Mouse (Mus musculus) midbrain, embryonic 11.5 days (tissue): ENCODE data around the gene Plekho1. TPM values are rescaled to one million over a fixed set of nuclear protein-coding genes. Genes with fewer than 3 reads are reported as not detected.
A peak's percentile ranks its signal among the peaks of the same experiment; 100 is the strongest.

Experiments
- ATAC-seq: fragments of 200-750 bp; cut with Nextera tagmentation; 2 replicates; pipeline ENCODE4 v1.8.0; 2017; ENCODE audit warnings: moderate TSS enrichment, moderate library complexity; ENCODE audit not compliant: low FRiP score
- DNase-seq: peaks from one replicate; pipeline ENCODE4 v3.0.0; 2015; ENCODE audit warnings: low spot score; ENCODE audit errors: missing footprints
- H3K27ac ChIP-seq: fragments of 300-500 bp; sonication (generic); 2 replicates; pipeline ENCODE4 v1.5.1; 2014; ENCODE audit warnings: low read depth, low read length
- H3K27me3 ChIP-seq: fragments of 300-500 bp; sonication (generic); 2 replicates; pipeline ENCODE4 v1.6.1; 2014; ENCODE audit warnings: mild to moderate bottlenecking, low read length, moderate library complexity, mixed read lengths; ENCODE audit not compliant: control insufficient read depth, insufficient read depth
- H3K36me3 ChIP-seq: fragments of 300-500 bp; sonication (generic); 2 replicates; pipeline ENCODE4 v1.6.1; 2014; ENCODE audit warnings: mild to moderate bottlenecking, low read length, moderate library complexity, mixed read lengths; ENCODE audit not compliant: control insufficient read depth, insufficient read depth
- H3K4me1 ChIP-seq: fragments of 300-500 bp; sonication (generic); 2 replicates; pipeline ENCODE4 v1.6.1; 2014; ENCODE audit warnings: low read length; ENCODE audit not compliant: control insufficient read depth, insufficient read depth
- H3K4me2 ChIP-seq: fragments of 300-500 bp; sonication (generic); 2 replicates; pipeline ENCODE4 v1.6.1; 2014; ENCODE audit warnings: mild to moderate bottlenecking, moderate library complexity
- H3K4me3 ChIP-seq: fragments of 300-500 bp; sonication (generic); 2 replicates; pipeline ENCODE4 v1.5.1; 2014; ENCODE audit warnings: low read depth, low read length
- H3K9ac ChIP-seq: fragments of 300-500 bp; sonication (generic); 2 replicates; pipeline ENCODE4 v1.6.1; 2014; ENCODE audit warnings: low read length
- H3K9me3 ChIP-seq: fragments of 300-500 bp; sonication (generic); 2 replicates; pipeline ENCODE4 v1.6.1; 2016; ENCODE audit warnings: low read length; ENCODE audit not compliant: control insufficient read depth
- WGBS: fragments of 180-500 bp; shearing (Covaris S2); extraction: QIAGEN DNeasy Blood & Tissue Kit; methylation state at CpG from one replicate; pipeline ENCODE4 v1.1.7; 2014; 5-methylcytosine and 5-hydroxymethylcytosine counted together
- polyA plus RNA-seq: library from polyadenylated mRNA; unstranded; fragments of >200 nt; fragmentation: Nextera tagmentation; extraction: Ambion mirVana; gene quantifications from 2 replicates; pipeline ENCODE4 v1.2.1, GENCODE M21; 2014

Gene Plekho1
- polyA plus RNA-seq, 1 experiment from 2014 or later: 70.7 TPM

DNA sequence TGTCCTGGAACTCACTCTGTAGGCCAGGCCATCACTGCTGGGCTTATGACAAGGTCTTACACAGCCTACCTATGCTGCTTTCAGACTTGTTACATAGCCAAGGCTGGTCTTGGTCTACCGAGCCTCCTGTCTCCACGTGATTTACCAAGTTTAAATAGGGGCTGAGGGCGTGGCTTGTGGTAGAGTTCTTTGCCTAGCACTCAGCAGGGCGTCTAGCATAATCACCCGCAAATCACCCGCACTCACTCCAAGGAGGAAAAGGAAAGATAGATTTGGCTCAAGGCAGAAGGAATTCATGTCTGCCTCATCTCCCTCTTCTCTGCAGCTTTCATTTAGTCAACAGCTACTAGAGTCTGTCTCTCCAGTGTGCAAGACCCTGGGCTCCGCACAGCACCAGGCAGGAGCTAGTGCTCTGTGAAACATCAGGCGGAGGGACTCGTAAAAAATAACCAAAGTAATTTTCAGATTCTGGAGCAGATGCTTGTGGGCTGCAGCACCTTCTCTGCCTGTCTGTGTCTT lies 1.5 kb upstream of the Plekho1 start:
- peaks cover 1% of the 10 kb centered on the region for H3K36me3 ChIP-seq
- ATAC-seq (no peak), DNase-seq (no peak)
- no peak overlapping the region for H3K27ac ChIP-seq
- H3K9me3 ChIP-seq: no peaks in the 10 kb centered on the region
- H3K9ac ChIP-seq: peak overlapping the region; percentile 99
- no peaks in the 10 kb centered on the region for H3K27me3 ChIP-seq
- peaks cover 29% of the 10 kb centered on the region for H3K4me1 ChIP-seq
- WGBS: 25% methylated on average over 9 of the region's 9 CpGs
- H3K4me3 ChIP-seq: no peak overlapping the region; the same call in 1 of the 2 replicates
- H3K4me2 ChIP-seq: peak overlapping the region; percentile 80; the same call in 1 of the 2 replicates

DNA sequence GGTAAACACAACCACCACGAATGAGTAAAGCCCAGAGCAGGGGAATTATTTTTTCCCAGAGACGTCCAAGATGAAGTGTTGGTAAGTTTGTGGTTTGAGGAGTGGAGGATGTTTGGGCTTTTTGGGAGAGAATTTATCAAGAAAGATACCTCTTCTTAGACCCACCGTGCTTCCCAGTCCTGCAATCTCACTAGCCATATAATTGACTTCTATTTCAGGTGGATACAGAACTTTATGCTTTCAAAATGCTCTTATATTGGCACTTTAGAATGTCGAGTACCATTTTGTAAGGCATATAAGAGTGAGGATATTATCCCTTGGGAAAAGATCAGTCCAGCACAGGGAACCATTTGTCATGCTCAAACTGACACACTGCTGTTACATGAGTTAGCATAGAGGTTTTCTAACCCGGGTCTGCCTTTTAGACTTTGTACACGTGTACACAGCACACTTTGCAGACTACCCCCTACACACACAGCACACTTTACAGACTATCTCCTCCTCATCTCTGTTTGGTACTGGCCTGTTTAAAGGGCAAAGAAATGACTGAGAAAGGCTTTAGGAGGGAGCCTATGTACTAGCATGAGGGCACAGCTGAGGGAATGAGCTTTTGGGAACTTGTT lies 761 bp upstream of the Plekho1 start:
- peak overlapping the region; percentile 99 for H3K9ac ChIP-seq
- peak; percentile 89 for DNase-seq
- peak overlapping the region; percentile 96 for H3K27ac ChIP-seq
- H3K4me1 ChIP-seq: peaks cover 29% of the 10 kb centered on the region
- WGBS: 14% methylated on average over 6 of the region's 6 CpGs
- peak overlapping the region; percentile 80 for H3K4me2 ChIP-seq
- peak overlapping the region; percentile 88 for H3K4me3 ChIP-seq
- H3K36me3 ChIP-seq: peaks cover 8% of the 10 kb centered on the region
- no peaks in the 10 kb centered on the region for H3K27me3 ChIP-seq
- no peaks in the 10 kb centered on the region for H3K9me3 ChIP-seq
- ATAC-seq: no peak

DNA sequence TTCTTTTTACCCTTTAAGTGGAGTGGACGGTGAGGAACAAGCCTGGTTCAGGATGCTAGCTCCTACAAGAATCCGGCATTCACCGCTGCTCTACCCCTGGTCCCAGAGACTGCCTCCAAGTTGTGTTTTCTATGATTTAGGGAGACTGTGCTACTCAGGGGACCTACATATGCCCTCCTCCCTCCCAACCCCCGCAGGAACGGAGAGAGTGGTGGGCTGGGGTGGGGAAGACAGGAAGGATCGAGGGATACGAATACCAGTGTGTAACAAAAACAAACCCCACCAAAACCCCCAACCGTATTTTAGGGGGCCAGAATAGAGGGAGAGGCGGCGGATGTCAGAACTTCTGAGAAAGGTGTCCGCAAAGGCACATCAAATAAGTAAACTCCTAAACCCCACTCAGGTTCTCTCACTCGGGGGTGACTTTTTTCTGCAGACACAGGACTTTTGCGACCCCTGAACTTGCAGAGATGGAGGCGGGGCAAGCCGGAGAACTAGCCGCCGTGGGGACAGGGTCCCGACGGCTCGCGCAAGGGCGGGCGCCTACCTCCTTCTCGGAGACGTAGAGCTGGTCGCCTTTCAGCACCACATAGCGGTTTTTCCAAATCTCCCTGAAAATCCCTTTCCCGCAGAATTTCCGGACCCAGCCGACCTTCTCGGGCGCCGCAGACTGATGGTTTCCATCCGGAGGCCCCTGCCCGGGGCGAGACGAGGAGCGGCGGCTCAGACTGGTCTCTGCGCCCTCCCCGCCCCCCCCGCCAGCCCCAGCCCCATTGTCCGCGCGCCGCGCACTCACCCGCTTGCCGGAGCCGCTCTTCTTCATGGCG lies 613 bp downstream of the Plekho1 start:
- peak overlapping the region; percentile 96 for H3K27ac ChIP-seq
- no peaks in the 10 kb centered on the region for H3K9me3 ChIP-seq
- peaks cover 29% of the 10 kb centered on the region for H3K4me1 ChIP-seq
- peak overlapping the region; percentile 99 for H3K9ac ChIP-seq
- DNase-seq (peak; percentile 98), ATAC-seq (peak; percentile 81)
- H3K36me3 ChIP-seq: peaks cover 19% of the 10 kb centered on the region
- peak overlapping the region; percentile 80 for H3K4me2 ChIP-seq
- under 1% methylated on average over 45 of the region's 51 CpGs for WGBS
- peak overlapping the region; percentile 88 for H3K4me3 ChIP-seq
- H3K27me3 ChIP-seq: no peaks in the 10 kb centered on the region

DNA sequence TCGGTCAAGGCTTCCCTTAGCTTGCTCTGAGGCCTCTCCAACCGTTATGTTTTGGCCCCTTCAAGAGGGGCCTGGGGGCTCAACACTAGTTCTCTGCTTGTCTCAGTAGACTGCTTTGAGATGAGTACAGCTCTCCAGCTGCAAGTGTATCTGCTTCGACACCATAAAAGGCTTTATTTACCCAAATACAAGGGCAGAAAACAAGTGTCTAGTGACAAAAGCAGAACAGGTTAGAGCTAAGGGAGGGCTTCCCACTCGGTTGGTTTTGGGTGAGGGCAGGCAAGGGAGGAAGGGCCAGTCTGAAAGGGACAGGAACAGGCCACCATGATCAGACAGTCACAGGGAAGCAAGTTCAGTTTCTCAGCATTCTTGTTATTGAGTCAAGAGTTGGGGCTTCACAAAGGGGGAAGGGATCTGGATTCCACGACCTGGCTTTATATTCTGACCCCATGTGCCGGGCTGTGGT lies 1.4 kb downstream of the Plekho1 start:
- Histone ChIP-seq H3K27ac (peak overlapping the region; percentile 96), H3K4me1 (peaks cover 29% of the 10 kb centered on the region), H3K4me3 (peak overlapping the region; percentile 88), H3K36me3 (peaks cover 25% of the 10 kb centered on the region), H3K27me3 (no peaks in the 10 kb centered on the region), H3K9me3 (no peaks in the 10 kb centered on the region), H3K4me2 (peak overlapping the region; percentile 80), H3K9ac (peak overlapping the region; percentile 99)
- DNase-seq (no peak), ATAC-seq (no peak)
- 13% methylated on average over 6 of the region's 6 CpGs for WGBS

DNA sequence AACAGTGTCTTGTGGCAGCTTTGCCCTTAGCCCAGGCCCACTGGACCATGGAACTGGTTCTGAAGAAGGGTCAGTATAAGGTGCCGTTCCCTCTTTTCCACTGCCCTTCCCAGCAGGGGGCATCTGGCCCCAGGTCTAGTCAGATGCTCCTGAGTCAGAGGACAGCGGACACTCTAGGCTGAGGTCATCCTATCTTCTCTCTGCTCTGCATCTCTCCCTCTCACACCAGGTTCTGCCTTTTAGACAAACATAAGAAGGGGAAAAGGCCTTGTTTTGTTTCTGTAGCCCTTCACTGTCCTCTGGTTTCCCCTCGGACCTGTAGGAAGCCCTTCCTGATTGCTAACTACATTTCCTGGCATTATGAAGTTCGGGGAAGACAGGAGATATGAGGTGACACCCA lies 1.9 kb downstream of the Plekho1 start:
- 42% methylated on average over 4 of the region's 4 CpGs for WGBS
- no peaks in the 10 kb centered on the region for H3K9me3 ChIP-seq
- no peak for DNase-seq
- peaks cover 30% of the 10 kb centered on the region for H3K36me3 ChIP-seq
- no peak overlapping the region for H3K27ac ChIP-seq
- no peak for ATAC-seq
- H3K4me1 ChIP-seq: peaks cover 29% of the 10 kb centered on the region
- H3K9ac ChIP-seq: peak overlapping the region; percentile 99
- H3K4me3 ChIP-seq: peak overlapping the region; percentile 88
- H3K4me2 ChIP-seq: peak overlapping the region; percentile 80
- no peaks in the 10 kb centered on the region for H3K27me3 ChIP-seq

DNA sequence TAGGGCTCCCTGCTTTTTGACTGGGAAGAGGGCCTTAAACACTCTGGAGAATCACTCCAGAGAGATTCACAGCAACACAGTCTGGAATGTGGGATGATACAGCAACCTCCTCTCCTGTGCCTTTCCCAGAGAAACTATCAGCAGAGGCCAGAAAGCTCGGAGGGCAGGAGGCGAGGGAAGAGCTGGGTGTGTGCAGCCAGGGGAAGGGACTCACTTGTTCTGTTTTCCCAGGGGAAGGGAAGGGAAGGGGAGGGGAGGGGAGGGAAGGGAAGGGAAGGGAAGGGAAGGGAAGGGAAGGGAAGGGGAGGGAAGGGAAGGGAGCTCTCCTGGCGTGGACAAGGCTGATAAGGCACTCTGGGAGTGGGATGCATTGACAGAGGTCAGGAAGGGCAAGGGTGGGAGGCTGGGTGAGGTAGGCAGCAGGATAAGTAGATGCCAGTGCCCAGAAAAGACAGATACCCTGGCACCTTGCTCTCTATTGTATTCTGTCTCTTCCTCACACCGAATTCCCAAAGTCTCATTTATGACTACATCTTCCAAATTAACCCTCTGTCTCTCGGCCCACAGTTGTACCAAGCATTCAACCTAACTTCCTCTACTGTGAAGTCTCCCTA lies 2.7 kb downstream of the Plekho1 start:
- H3K27ac ChIP-seq: no peak overlapping the region
- peak overlapping the region; percentile 80 for H3K4me2 ChIP-seq
- H3K36me3 ChIP-seq: peaks cover 34% of the 10 kb centered on the region
- DNase-seq (no peak), ATAC-seq (no peak)
- 59% methylated on average over 5 of the region's 5 CpGs for WGBS
- peak overlapping the region; percentile 88; the same call in 1 of the 2 replicates for H3K4me3 ChIP-seq
- H3K9ac ChIP-seq: peak overlapping the region; percentile 99
- H3K27me3 ChIP-seq: no peaks in the 10 kb centered on the region
- H3K9me3 ChIP-seq: no peaks in the 10 kb centered on the region
- peaks cover 29% of the 10 kb centered on the region for H3K4me1 ChIP-seq

DNA sequence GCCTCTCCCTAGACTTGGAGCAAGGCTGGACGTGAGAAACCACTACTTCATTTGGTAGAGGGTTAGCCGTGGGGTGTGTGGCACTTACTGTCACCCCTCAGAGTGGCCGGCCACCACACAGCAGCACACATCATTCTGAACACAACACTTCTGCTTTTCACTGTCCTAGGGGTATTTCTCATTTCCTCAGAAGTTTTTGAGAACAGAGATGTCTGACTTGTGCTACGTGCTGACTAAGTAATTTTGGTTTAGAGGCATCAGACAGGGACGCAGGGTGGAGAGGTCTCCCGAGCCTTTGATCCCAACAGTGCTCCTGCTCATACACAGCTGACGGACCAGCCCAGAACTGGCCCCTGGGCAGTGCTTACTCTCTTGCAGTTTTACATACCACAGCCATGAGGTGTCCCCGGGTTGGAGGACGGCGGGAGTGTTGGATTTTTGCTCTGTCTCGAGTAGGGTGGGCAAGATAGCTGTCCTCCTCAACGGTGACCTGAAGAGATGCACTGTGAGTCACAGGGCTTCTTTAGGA lies 5.3 kb downstream of the Plekho1 start:
- Histone ChIP-seq H3K27ac (no peak overlapping the region), H3K4me1 (peaks cover 28% of the 10 kb centered on the region), H3K36me3 (peaks cover 36% of the 10 kb centered on the region), H3K4me2 (no peak overlapping the region), H3K9me3 (no peaks in the 10 kb centered on the region), H3K27me3 (no peaks in the 10 kb centered on the region), H3K4me3 (no peak overlapping the region), H3K9ac (no peak overlapping the region)
- DNase-seq: no peak
- no peak for ATAC-seq
- 89% methylated on average over 12 of the region's 12 CpGs for WGBS

DNA sequence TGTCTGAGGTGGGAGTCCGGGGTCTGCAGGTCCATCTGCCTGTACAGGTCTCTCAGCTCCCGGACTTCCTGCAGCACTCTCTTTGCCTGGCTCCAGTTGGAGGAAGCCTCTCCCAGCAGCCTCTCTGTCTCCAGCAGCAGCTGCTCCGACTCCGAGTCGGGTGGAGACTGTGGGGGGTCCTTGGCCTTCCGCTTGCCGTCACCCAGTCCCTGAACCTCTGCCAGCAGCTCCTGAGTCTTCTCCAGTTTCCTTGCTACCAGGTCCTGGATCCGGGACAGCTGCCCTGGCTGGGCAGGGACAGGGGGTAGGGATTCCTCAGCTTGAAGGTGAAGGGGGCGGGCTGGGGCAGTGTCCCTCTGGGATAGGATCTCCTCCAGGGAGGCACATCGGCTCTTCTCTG lies 6.8 kb downstream of the Plekho1 start:
- H3K27ac ChIP-seq: no peak overlapping the region
- no peak overlapping the region for H3K9ac ChIP-seq
- peaks cover 36% of the 10 kb centered on the region for H3K36me3 ChIP-seq
- no peaks in the 10 kb centered on the region for H3K27me3 ChIP-seq
- DNase-seq: no peak
- no peak for ATAC-seq
- H3K4me2 ChIP-seq: no peak overlapping the region
- 67% methylated on average over 10 of the region's 10 CpGs for WGBS
- no peak overlapping the region for H3K4me3 ChIP-seq
- peaks cover 30% of the 10 kb centered on the region for H3K4me1 ChIP-seq
- no peaks in the 10 kb centered on the region; the same call in 1 of the 2 replicates for H3K9me3 ChIP-seq
